Comparison of ENCODE assay signal across 12 mouse cellular contexts in genomic region chr6:6861086-6861797, GRCm38 (mm10). TPM values are rescaled to one million over a fixed set of nuclear protein-coding genes. Genes with fewer than 3 reads are reported as not detected.
DNase-seq lines count a peak whose midpoint lies in the region; ATAC-seq and TF ChIP-seq lines count a peak whose summit lies in the region.
"Had no signal": no experiment of that assay in that cellular context is flagged by ENCODE, and none has a peak within 500 bp of the region (broad histone marks: within the 10 kb centered on the region; RNA-seq: fewer than 3 reads in every experiment).

No protein-coding gene starts in this region.

- peak; percentile 51 for DNase-seq in embryo, embryonic 10.5 days (ENCODE audit: low spot score)
- no peak for DNase-seq in embryo, embryonic 10 days (ENCODE audit: low spot score)
- DNase-seq in layer of hippocampus, adult 2 months (ENCODE audit: low spot score in 2 of 2) = no peak
- DNase-seq in layer of hippocampus, postnatal 14 days (ENCODE audit: low spot score in 2 of 2) = no peak
- DNase-seq in forebrain, embryonic 11.5 days (ENCODE audit: low spot score) = no peak
- DNase-seq in midbrain, embryonic 11.5 days (ENCODE audit: low spot score, missing footprints) = peak; percentile 96
- DNase-seq in adrenal gland, postnatal 4 days (ENCODE audit: low spot score in 2 of 2) = no peak
- DNase-seq: gastrocnemius, postnatal 14 days; layer of hippocampus, adult 9-11 months; lung, embryonic 14.5 days had no signal

- peak overlapping the region; percentile 43 for H3K9ac ChIP-seq in forebrain, embryonic 11.5 days (ENCODE audit: low read length)
- H3K9ac ChIP-seq in midbrain, embryonic 11.5 days (ENCODE audit: low read length) = no peak overlapping the region
- H3K9ac ChIP-seq: lung, embryonic 14.5 days had no signal

- H3K27me3 ChIP-seq in forebrain, embryonic 11.5 days (ENCODE audit: control insufficient read depth, insufficient read depth, low read length) = peaks cover 86% of the 10 kb centered on the region
- peaks cover 95% of the 10 kb centered on the region for H3K27me3 ChIP-seq in midbrain, embryonic 11.5 days (ENCODE audit: control insufficient read depth, insufficient read depth, low read length)

- no peak for ATAC-seq in forebrain, embryonic 11.5 days (replicated peaks; ENCODE audit: low FRiP score)
- ATAC-seq in midbrain, embryonic 11.5 days (ENCODE audit: low FRiP score) = no peak
- ATAC-seq in erythroid progenitor cell, adult 5-6 weeks (replicated peaks; ENCODE audit: low FRiP score, poor library complexity, severe bottlenecking) = no peak

- peaks cover 12% of the 10 kb centered on the region; the same call in 1 of the 2 replicates for H3K4me1 ChIP-seq in forebrain, embryonic 11.5 days (replicated peaks; ENCODE audit: control insufficient read depth, insufficient read depth, low read length)
- peaks cover 9% of the 10 kb centered on the region for H3K4me1 ChIP-seq in midbrain, embryonic 11.5 days (ENCODE audit: control insufficient read depth, insufficient read depth, low read length)

- TF ChIP-seq CTCF in layer of hippocampus, adult 2 months (conservative IDR thresholded peaks at IDR 0.05) = no peak

- H3K9me3 ChIP-seq in forebrain, embryonic 11.5 days (ENCODE audit: control insufficient read depth, low read length) = no peaks in the 10 kb centered on the region
- no peaks in the 10 kb centered on the region for H3K9me3 ChIP-seq in midbrain, embryonic 11.5 days (ENCODE audit: control insufficient read depth, low read length)

- H3K27ac ChIP-seq in layer of hippocampus, adult 2 months = peak overlapping the region; percentile 48; the same call in 1 of the 2 replicates
- peak overlapping the region; percentile 74 for H3K27ac ChIP-seq in forebrain, embryonic 11.5 days (ENCODE audit: low read depth, low read length)
- no peak overlapping the region for H3K27ac ChIP-seq in midbrain, embryonic 11.5 days (ENCODE audit: low read depth, low read length)

- WGBS in forebrain, embryonic 11.5 days = 1% methylated on average over 21 of the region's 21 CpGs
- under 1% methylated on average over 21 of the region's 21 CpGs for WGBS in midbrain, embryonic 11.5 days

- H3K36me3 ChIP-seq in forebrain, embryonic 11.5 days (ENCODE audit: control insufficient read depth, insufficient read depth, low read length) = no peaks in the 10 kb centered on the region
- no peaks in the 10 kb centered on the region for H3K36me3 ChIP-seq in midbrain, embryonic 11.5 days (ENCODE audit: control insufficient read depth, insufficient read depth, low read length)

- H3K4me2 ChIP-seq in forebrain, embryonic 11.5 days (ENCODE audit: low read depth, low read length, severe bottlenecking) = peak overlapping the region; percentile 11; the same call in 1 of the 2 replicates
- no peak overlapping the region for H3K4me2 ChIP-seq in midbrain, embryonic 11.5 days
- H3K4me2 ChIP-seq: lung, embryonic 14.5 days had no signal

- H3K4me3 ChIP-seq in layer of hippocampus, adult 2 months = peak overlapping the region; percentile 15; the same call in 1 of the 2 replicates
- peak overlapping the region; percentile 24 for H3K4me3 ChIP-seq in forebrain, embryonic 11.5 days (ENCODE audit: low read depth, low read length)
- no peak overlapping the region for H3K4me3 ChIP-seq in midbrain, embryonic 11.5 days (ENCODE audit: low read depth, low read length)

RNA-seq across cellular contexts. Expression of gene Dlx6, which starts 1.9 kb away (rescaled TPM):
- total RNA-seq in layer of hippocampus, adult 2 months (2021) = 1 to 10 TPM; 7.5 to 8.5 TPM
- 10 to 100 TPM in 1 of 2 experiments, 1 to 10 TPM in 1; 8.3 to 10.1 TPM for total RNA-seq in layer of hippocampus, postnatal 14 days (2021)
- 4.5 and 7.3 TPM in 2 replicates for polyA plus RNA-seq in forebrain, embryonic 11.5 days (2014; fragmentation: Nextera tagmentation; extraction: Ambion mirVana)
- polyA plus RNA-seq in midbrain, embryonic 11.5 days (2014; fragmentation: Nextera tagmentation; extraction: Ambion mirVana) = 0.33 and 0.81 TPM in 2 replicates
- total RNA-seq in erythroid progenitor cell, adult 5-6 weeks (2015; ENCODE audit: low replicate concordance) = not detected in 2 replicates
- total RNA-seq in erythroid progenitor cell, adult 5-6 weeks (2017; ENCODE audit: low replicate concordance) = not detected in 2 replicates
- total RNA-seq in adrenal gland, postnatal 4 days (2021) = under 1 TPM in 1 of 2 experiments, not detected in 1; 0.42 TPM
- total RNA-seq: gastrocnemius, postnatal 14 days; neutrophil, adult 5-6 weeks had no signal
- polyA plus RNA-seq: lung, embryonic 14.5 days had no signal

RNA-seq across cellular contexts. Expression of gene Dlx5, which starts 20.6 kb away (rescaled TPM):
- 1 to 10 TPM; 4.3 to 6.1 TPM for total RNA-seq in layer of hippocampus, adult 2 months (2021)
- 1 to 10 TPM; 4.7 to 6.1 TPM for total RNA-seq in layer of hippocampus, postnatal 14 days (2021)
- 45.5 and 47.7 TPM in 2 replicates for polyA plus RNA-seq in forebrain, embryonic 11.5 days (2014; fragmentation: Nextera tagmentation; extraction: Ambion mirVana)
- polyA plus RNA-seq in midbrain, embryonic 11.5 days (2014; fragmentation: Nextera tagmentation; extraction: Ambion mirVana) = 5.2 and 7.7 TPM in 2 replicates
- total RNA-seq in erythroid progenitor cell, adult 5-6 weeks (2015; ENCODE audit: low replicate concordance) = not detected in 2 replicates
- total RNA-seq in erythroid progenitor cell, adult 5-6 weeks (2017; ENCODE audit: low replicate concordance) = 0.64 TPM in 1 of 2 replicates, not detected in the other
- 1 to 10 TPM in 1 of 2 experiments, under 1 TPM in 1; 0.31 to 1.2 TPM for total RNA-seq in adrenal gland, postnatal 4 days (2021)
- total RNA-seq: gastrocnemius, postnatal 14 days; neutrophil, adult 5-6 weeks had no signal

Comparison
In these comparisons a context has a peak if more than half of its experiments do, and no peak if none do; other contexts are left out.
1. DNase-seq: peak in embryo, embryonic 10.5 days (single experiment) and midbrain, embryonic 11.5 days (single experiment); none in embryo, embryonic 10 days (single experiment), layer of hippocampus, adult 2 months (0 of 2), layer of hippocampus, postnatal 14 days (0 of 2), forebrain, embryonic 11.5 days (single experiment) and adrenal gland, postnatal 4 days (0 of 2).
2. RNA of gene Dlx6, which starts 1.9 kb away (total RNA-seq): 8.3 to 10.1 TPM in layer of hippocampus, postnatal 14 days and 7.5 to 8.5 TPM in layer of hippocampus, adult 2 months; 0.42 TPM in adrenal gland, postnatal 4 days and not detected in erythroid progenitor cell, adult 5-6 weeks; every median in the first group is over 4 times any median in the second.